Mouse (Mus musculus) adipocyte (in vitro differentiated cells): ENCODE data around the gene Plvap.

Experiments
- DNase-seq: peaks from one replicate; pipeline ENCODE4 v3.0.0-alpha.2; 2016; ENCODE audit warnings: low spot score

Plvap gene

GRCm38 (mm10) chr8:71464513-71465500, 46.7 kb downstream of the Plvap start, which contains the start of gene Mrpl34:
Mrpl34 (plus strand) TSS chr8:71464959.
- peak; percentile 99 for DNase-seq

DNA sequence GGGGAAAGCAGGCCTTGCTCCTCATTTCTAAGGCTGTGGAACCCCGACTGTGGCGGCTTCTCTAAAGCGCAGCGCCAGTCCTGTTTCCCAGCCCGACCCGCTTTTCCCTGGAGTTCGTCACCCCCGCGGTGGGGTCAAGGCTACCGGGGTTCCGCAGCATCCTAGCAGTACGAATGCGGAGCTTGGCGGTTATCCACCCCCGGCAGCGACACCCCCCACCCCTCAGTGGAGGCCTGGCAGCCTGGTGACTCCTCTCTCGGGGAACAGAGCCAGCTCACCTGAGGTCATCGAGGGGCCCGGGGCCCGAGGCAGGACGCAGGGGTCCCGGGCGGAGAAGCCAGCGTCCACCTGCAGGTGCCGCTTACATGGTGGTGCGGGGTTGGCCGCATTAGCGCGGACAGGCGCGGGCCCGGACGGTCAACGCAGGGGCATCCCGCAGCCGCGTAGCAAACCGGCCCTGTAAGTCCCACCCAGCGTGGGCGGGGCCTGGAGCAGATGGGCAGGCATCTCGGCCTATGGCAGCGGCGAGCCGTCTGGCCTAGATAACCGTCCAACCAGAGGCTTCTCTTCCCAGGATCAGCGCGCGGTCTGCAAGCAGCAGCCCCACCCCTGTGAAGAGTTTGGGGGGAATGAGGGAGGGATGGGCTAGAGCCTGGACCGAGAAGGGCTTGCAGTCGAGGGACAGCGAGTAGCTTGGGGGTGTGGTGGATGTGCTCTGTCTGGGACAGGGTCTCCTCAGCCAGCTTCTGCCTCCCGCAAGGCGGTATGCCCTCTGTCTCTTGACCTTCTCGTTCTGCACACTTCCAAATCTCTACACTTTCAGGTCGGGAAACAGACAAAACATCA, 48.1 kb downstream of the Plvap start, which contains the start of gene Abhd8:
TSS of gene Abhd8 (minus strand) at position 468 of the 846 bp plus-strand sequence.
- peak; percentile 92 for DNase-seq

- no peak for DNase-seq
These were observed 48.8 kb downstream of the Plvap start for GRCm38 (mm10) chr8:71462786-71463185.

GRCm38 (mm10) chr8:71462191-71462590, 49.4 kb downstream of the Plvap start:
- no peak for DNase-seq

- no peak for DNase-seq
These were observed 50.3 kb downstream of the Plvap start for GRCm38 (mm10) chr8:71461152-71461840.

DNA sequence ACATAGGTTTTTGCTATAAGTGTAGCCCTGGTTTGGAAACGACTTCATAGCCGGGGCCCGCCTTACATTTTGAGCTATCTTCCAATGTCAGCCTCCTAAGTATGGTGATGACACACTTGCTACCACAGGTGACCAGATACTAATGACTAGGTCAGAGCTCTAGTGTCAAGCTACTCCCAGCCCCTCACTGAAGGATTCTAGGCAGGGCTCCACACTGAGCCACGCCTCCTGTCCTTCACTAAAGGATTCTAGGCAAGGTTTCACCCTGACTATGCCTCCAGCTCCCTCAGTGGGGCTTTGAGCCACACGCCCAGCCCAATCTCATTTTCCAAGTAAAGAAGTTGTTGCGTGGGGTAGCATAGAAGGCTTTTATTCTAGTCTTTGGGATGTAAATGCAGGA, 50.8 kb downstream of the Plvap start:
- DNase-seq: no peak

GRCm38 (mm10) chr8:71457659-71458270, 53.8 kb downstream of the Plvap start:
- no peak for DNase-seq

- no peak for DNase-seq
These were observed 54.6 kb downstream of the Plvap start for GRCm38 (mm10) chr8:71456906-71457305.

DNA sequence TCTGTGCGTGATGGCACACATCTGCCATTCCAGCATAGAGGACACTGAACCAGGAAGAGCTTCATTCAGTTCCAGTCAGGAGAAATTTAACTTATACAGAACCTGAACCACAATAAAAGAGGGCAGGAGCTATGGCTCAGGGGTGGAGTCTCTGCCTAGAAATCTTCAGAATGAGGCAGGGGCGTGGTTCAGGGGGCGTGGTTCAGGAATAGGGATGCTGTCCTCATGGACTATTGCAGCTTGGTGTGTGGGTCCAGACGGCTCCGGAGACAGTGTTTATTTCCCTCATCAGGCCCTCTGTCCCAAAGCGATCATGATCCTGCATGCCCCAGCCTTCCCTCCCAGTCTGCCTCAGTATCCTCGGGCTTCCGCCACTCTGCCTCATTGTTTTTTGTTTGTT, 56.9 kb downstream of the Plvap start:
- no peak for DNase-seq

DNA sequence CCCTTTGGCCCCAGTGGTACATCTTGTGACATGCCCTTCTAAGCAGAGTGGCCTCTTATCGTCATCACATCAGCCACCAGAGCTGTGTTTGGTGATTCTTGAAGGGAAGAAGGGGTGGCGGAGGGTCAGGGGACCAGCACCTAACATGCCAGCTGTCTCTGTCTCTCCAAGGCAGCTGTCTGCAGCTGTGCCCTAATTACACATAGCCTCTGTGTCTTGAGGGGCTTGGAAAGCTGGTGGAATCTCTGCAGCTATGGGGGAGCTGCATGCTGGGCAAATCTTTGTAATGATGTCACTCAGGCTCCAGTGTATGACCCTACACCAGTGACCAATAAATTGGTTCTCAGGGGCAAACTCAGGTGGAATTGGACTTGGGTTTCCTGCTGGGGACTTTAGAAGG, 58.9 kb downstream of the Plvap start:
- DNase-seq: no peak

DNA sequence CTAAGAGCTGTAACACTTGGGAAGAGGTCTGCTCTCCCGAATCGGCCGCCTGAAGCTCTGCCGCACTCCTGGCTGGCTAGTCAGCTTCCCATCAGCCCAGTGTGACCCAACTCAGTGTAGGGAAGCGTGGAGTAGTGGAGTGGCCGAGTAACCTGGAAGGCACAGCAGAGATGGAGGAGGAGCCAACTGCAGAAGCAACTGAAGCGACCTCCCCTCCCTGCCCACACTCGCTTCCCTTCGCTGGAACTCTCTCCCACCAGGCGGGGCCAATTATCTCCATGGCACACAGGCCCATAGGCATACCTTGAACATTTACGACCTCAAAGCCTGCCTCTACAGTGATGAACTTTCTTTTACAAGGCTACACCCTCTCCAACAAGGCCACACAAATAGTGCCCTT, 59.8 kb downstream of the Plvap start:
- no peak for DNase-seq

- no peak for DNase-seq
These were observed 60.2 kb downstream of the Plvap start for GRCm38 (mm10) chr8:71451337-71451736.
